Mouse (Mus musculus): ENCODE results near the gene Jade2. TPM values are rescaled to one million over a fixed set of nuclear protein-coding genes. Genes with fewer than 3 reads are reported as not detected.

Gene Jade2
- polyA plus RNA-seq, 1 experiment from 2014 or later, result 0.34 TPM

DNA sequence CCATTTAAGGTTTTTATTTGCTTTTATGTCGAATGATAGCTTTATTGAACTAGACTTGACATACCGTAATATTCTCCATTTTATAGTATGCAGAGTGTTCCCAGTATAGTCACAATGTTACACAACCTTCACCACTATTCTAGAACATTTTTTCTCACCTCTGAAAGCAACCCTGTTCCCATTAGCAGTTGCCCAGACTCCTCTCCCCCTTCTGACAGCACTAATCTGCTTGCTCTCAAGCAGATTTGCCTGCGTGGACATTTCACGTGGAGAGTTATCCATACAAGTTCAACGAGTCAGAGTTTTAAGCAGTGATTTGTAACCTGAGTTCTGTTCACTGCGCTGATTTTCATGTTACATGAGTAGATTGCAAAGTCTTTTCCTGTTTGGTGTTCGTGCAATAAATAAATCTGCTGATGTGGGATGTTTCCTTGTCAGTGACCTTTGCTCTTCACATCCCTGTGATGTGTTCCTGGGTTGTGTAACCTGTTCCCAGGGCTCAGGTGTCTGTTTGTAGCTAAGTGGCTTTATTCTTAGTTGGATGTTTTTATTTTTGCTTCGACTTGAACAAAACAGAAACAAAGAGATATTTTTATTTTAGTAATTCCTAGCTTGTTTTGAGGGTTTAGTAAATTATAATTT is 89.8 kb downstream of the Jade2 start:
- Histone ChIP-seq H3K4me2 (replicated peaks; ENCODE audit: low read depth, low read length) (no peak overlapping the region), H3K36me3 (ENCODE audit: control insufficient read depth, insufficient read depth, low read length) (no peaks in the 10 kb centered on the region), H3K4me3 (ENCODE audit: low read depth, low read length) (no peak overlapping the region), H3K27ac (ENCODE audit: low read depth, low read length) (no peak overlapping the region), H3K4me1 (replicated peaks; ENCODE audit: control insufficient read depth, insufficient read depth, low read length) (no peaks in the 10 kb centered on the region), H3K9ac (ENCODE audit: low read depth, low read length) (no peak overlapping the region), H3K9me3 (ENCODE audit: control insufficient read depth, low read length) (no peaks in the 10 kb centered on the region), H3K27me3 (ENCODE audit: control insufficient read depth, insufficient read depth, low read length) (no peaks in the 10 kb centered on the region)
- no peak for DNase-seq (ENCODE audit: low spot score)
- 84% methylated on average over 8 of the region's 8 CpGs for WGBS
- no peak for ATAC-seq (ENCODE audit: low FRiP score)

DNA sequence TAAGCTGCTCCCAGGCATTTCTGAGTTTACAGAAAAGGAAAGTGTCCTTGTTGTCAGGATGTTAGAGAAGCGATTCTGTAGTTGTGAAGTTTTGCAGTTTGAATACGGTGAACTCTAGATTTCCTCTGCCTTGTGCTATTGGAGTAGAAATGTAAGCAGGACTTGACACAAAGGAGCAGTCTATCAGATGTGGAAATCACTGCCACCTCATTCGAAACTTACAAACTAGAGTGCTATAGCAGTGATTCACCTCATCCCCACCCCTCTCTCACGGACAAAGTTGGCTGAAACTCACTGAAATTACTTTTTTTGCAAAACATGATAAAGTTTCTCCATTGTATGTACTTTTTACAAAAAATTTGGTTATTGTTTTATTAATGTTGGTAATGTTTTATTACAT is 92.6 kb downstream of the Jade2 start:
- no peak for ATAC-seq (ENCODE audit: low FRiP score)
- no peak overlapping the region for H3K27ac ChIP-seq (ENCODE audit: low read depth, low read length)
- H3K4me1 ChIP-seq (replicated peaks; ENCODE audit: control insufficient read depth, insufficient read depth, low read length), result no peaks in the 10 kb centered on the region
- no peak for DNase-seq (ENCODE audit: low spot score)
- no peak overlapping the region for H3K9ac ChIP-seq (ENCODE audit: low read depth, low read length)
- no peaks in the 10 kb centered on the region for H3K9me3 ChIP-seq (ENCODE audit: control insufficient read depth, low read length)
- no peak overlapping the region for H3K4me3 ChIP-seq (ENCODE audit: low read depth, low read length)
- H3K36me3 ChIP-seq (ENCODE audit: control insufficient read depth, insufficient read depth, low read length), result no peaks in the 10 kb centered on the region
- no peaks in the 10 kb centered on the region for H3K27me3 ChIP-seq (ENCODE audit: control insufficient read depth, insufficient read depth, low read length)
- no peak overlapping the region for H3K4me2 ChIP-seq (replicated peaks; ENCODE audit: low read depth, low read length)
- WGBS, result 87% methylated on average over 4 of the region's 4 CpGs

DNA sequence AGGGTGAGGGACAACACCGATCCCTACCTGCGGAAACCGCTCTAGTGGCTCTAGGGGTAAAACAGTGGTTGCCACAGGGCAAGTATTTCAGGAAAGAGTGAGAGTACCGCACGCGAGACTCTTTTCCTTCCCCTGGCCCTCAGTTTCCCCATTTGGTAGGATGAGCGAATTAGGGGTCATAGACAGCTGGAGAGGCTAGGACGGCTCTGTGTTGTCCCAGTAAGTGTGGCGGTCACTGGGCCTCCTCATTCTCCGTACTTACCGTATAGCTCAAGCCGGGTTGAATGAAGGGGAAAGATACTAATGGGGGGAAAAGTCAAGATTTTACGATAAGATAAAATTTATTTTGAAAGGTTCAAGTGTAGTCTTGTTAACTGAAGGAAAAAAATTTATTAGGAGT is 93.5 kb downstream of the Jade2 start:
- Histone ChIP-seq H3K4me3 (ENCODE audit: low read depth, low read length) (peak overlapping the region; percentile 71), H3K4me1 (replicated peaks; ENCODE audit: control insufficient read depth, insufficient read depth, low read length) (no peaks in the 10 kb centered on the region), H3K4me2 (replicated peaks; ENCODE audit: low read depth, low read length) (peak overlapping the region; percentile 83), H3K36me3 (ENCODE audit: control insufficient read depth, insufficient read depth, low read length) (no peaks in the 10 kb centered on the region), H3K9me3 (ENCODE audit: control insufficient read depth, low read length) (no peaks in the 10 kb centered on the region), H3K27me3 (ENCODE audit: control insufficient read depth, insufficient read depth, low read length) (no peaks in the 10 kb centered on the region), H3K9ac (ENCODE audit: low read depth, low read length) (peak overlapping the region; percentile 74), H3K27ac (ENCODE audit: low read depth, low read length) (no peak overlapping the region)
- WGBS, result 4% methylated on average over 13 of the region's 13 CpGs
- DNase-seq (ENCODE audit: low spot score) (no peak), ATAC-seq (ENCODE audit: low FRiP score) (peak; percentile 14; the same call in 1 of the 2 replicates)

Other genes starting within 250 kb of the Jade2 start
- 154 and 156 TPM in 2 replicates for gene Nhp2, start 237.9 kb downstream of the Jade2 start, polyA plus RNA-seq (2014; fragmentation: Nextera tagmentation; extraction: Ambion mirVana)
- gene Rmnd5b, start 221.8 kb downstream of the Jade2 start, polyA plus RNA-seq (2014; fragmentation: Nextera tagmentation; extraction: Ambion mirVana), result 42.5 and 43.7 TPM in 2 replicates
- 6.6 and 6.9 TPM in 2 replicates for gene N4bp3, start 206.8 kb downstream of the Jade2 start, polyA plus RNA-seq (2014; fragmentation: Nextera tagmentation; extraction: Ambion mirVana)
- gene D930048N14Rik, start 206.7 kb downstream of the Jade2 start, polyA plus RNA-seq (2014; fragmentation: Nextera tagmentation; extraction: Ambion mirVana), result 0.73 and 1.2 TPM in 2 replicates
- 108 and 110 TPM in 2 replicates for gene 0610009B22Rik, start 168.8 kb downstream of the Jade2 start, polyA plus RNA-seq (2014; fragmentation: Nextera tagmentation; extraction: Ambion mirVana)
- 12.7 and 16.1 TPM in 2 replicates for gene Sec24a, start 94.0 kb downstream of the Jade2 start, polyA plus RNA-seq (2014; fragmentation: Nextera tagmentation; extraction: Ambion mirVana)
- 140 and 146 TPM in 2 replicates for gene Sar1b, start 94.0 kb downstream of the Jade2 start, polyA plus RNA-seq (2014; fragmentation: Nextera tagmentation; extraction: Ambion mirVana)
- 111 and 134 TPM in 2 replicates for gene Cdkn2aipnl, start 110.0 kb upstream of the Jade2 start, polyA plus RNA-seq (2014; fragmentation: Nextera tagmentation; extraction: Ambion mirVana)
- 193 and 205 TPM in 2 replicates for gene Ube2b, start 143.1 kb upstream of the Jade2 start, polyA plus RNA-seq (2014; fragmentation: Nextera tagmentation; extraction: Ambion mirVana)
- gene Cdkl3, start 146.6 kb upstream of the Jade2 start, polyA plus RNA-seq (2014; fragmentation: Nextera tagmentation; extraction: Ambion mirVana), result 12.0 and 15.9 TPM in 2 replicates
- gene Ppp2ca, start 241.0 kb upstream of the Jade2 start, polyA plus RNA-seq (2014; fragmentation: Nextera tagmentation; extraction: Ambion mirVana), result 128 and 136 TPM in 2 replicates